29 mouse cellular contexts compared by ENCODE assay signal in genomic region chr11:70639976-70640375, GRCm38 (mm10). TPM values are rescaled to one million over a fixed set of nuclear protein-coding genes. Genes with fewer than 3 reads are reported as not detected.
DNase-seq lines count a peak whose midpoint lies in the region; ATAC-seq and TF ChIP-seq lines count a peak whose summit lies in the region.
"Had no signal": no experiment of that assay in that cellular context is flagged by ENCODE, and none has a peak within 500 bp of the region (broad histone marks: within the 10 kb centered on the region; RNA-seq: fewer than 3 reads in every experiment).

No protein-coding gene starts in this region.

- no peak for TF ChIP-seq CTCF in heart, postnatal 0 days (IDR thresholded peaks at IDR 0.05; ENCODE audit: low read depth)

- peaks cover 16% of the 10 kb centered on the region for H3K36me3 ChIP-seq in heart, postnatal 0 days (replicated peaks; ENCODE audit: control insufficient read depth, insufficient read depth, low read length)
- H3K36me3 ChIP-seq in megakaryocyte, embryonic 14.5 days (replicated peaks; ENCODE audit: low read length) = peaks cover 58% of the 10 kb centered on the region
- peaks cover 12% of the 10 kb centered on the region; the same call in 1 of the 2 replicates for H3K36me3 ChIP-seq in midbrain, embryonic 15.5 days (replicated peaks)

- ATAC-seq in heart, postnatal 0 days (ENCODE audit: insufficient read depth, low read depth) = no peak
- no peak for ATAC-seq in megakaryocyte, adult 5-6 weeks (ENCODE audit: poor library complexity, severe bottlenecking)
- ATAC-seq in midbrain, embryonic 15.5 days (replicated peaks) = no peak
- ATAC-seq: forebrain, embryonic 15.5 days; hindbrain, embryonic 16.5 days had no signal

- no peak for TF ChIP-seq EP300 in heart, postnatal 0 days (IDR thresholded peaks at IDR 0.05; ENCODE audit: low read depth)

- no peaks in the 10 kb centered on the region for H3K4me1 ChIP-seq in heart, postnatal 0 days (ENCODE audit: control insufficient read depth, insufficient read depth)
- peaks cover 83% of the 10 kb centered on the region for H3K4me1 ChIP-seq in megakaryocyte, embryonic 14.5 days
- H3K4me1 ChIP-seq in midbrain, embryonic 15.5 days = peaks cover under 1% of the 10 kb centered on the region
- H3K4me1 ChIP-seq: forebrain, embryonic 10.5 days; kidney, embryonic 15.5 days; limb, embryonic 12.5 days had no signal

- WGBS in heart, postnatal 0 days = 74% methylated on average over 8 of the region's 8 CpGs
- 89% methylated on average over 8 of the region's 8 CpGs for WGBS in midbrain, embryonic 15.5 days

- peak; percentile 63 for DNase-seq in adrenal gland, adult 2 months
- no peak for DNase-seq in adrenal gland, postnatal 4 days (ENCODE audit: low spot score in 2 of 2)
- DNase-seq in heart, postnatal 0 days (ENCODE audit: low spot score) = peak; percentile 2
- no peak for DNase-seq in heart, adult 8-10 months (ENCODE audit: low spot score)
- DNase-seq: adrenal gland, adult 8-10 months; cerebellum, adult 11 months; cerebellum, adult 9-10 months; embryo, embryonic 11 days; gastrocnemius, postnatal 25 days; heart, adult 2 months; kidney, adult 18-20 months; kidney, postnatal 25 days; thymus, postnatal 4 days had no signal

- H3K4me2 ChIP-seq in heart, postnatal 0 days (ENCODE audit: low read depth, low read length) = no peak overlapping the region
- H3K4me2 ChIP-seq in midbrain, embryonic 15.5 days = no peak overlapping the region
- H3K4me2 ChIP-seq: embryonic facial prominence, embryonic 12.5 days; forebrain, embryonic 15.5 days; kidney, embryonic 15.5 days; limb, embryonic 12.5 days; midbrain, embryonic 12.5 days had no signal

- no peak overlapping the region for H3K27ac ChIP-seq in heart, postnatal 0 days (ENCODE audit: low read depth)
- H3K27ac ChIP-seq in midbrain, embryonic 15.5 days = no peak overlapping the region
- H3K27ac ChIP-seq: embryonic facial prominence, embryonic 12.5 days; forebrain, embryonic 10.5 days; forebrain, embryonic 15.5 days; heart, adult 2 months; kidney, embryonic 15.5 days; left cerebral cortex, adult 2 months; limb, embryonic 12.5 days; midbrain, embryonic 12.5 days had no signal

- no peaks in the 10 kb centered on the region for H3K9me3 ChIP-seq in heart, postnatal 0 days (replicated peaks; ENCODE audit: control insufficient read depth, low read length)
- H3K9me3 ChIP-seq in megakaryocyte, embryonic 14.5 days = no peaks in the 10 kb centered on the region
- H3K9me3 ChIP-seq in midbrain, embryonic 15.5 days = no peaks in the 10 kb centered on the region
- H3K9me3 ChIP-seq: embryonic facial prominence, embryonic 12.5 days; forebrain, embryonic 10.5 days; forebrain, embryonic 15.5 days; G1E; kidney, embryonic 15.5 days; limb, embryonic 12.5 days; midbrain, embryonic 12.5 days had no signal

- H3K9ac ChIP-seq in heart, postnatal 0 days (replicated peaks; ENCODE audit: low read depth, low read length) = no peak overlapping the region
- H3K9ac ChIP-seq in midbrain, embryonic 15.5 days = no peak overlapping the region
- H3K9ac ChIP-seq: embryonic facial prominence, embryonic 12.5 days; forebrain, embryonic 15.5 days; kidney, embryonic 15.5 days; limb, embryonic 12.5 days; midbrain, embryonic 12.5 days had no signal

- no peaks in the 10 kb centered on the region for H3K27me3 ChIP-seq in heart, postnatal 0 days (ENCODE audit: control insufficient read depth, insufficient read depth, low read length)
- H3K27me3 ChIP-seq in megakaryocyte, embryonic 14.5 days (replicated peaks) = no peaks in the 10 kb centered on the region
- H3K27me3 ChIP-seq in midbrain, embryonic 15.5 days (replicated peaks) = no peaks in the 10 kb centered on the region
- H3K27me3 ChIP-seq: embryonic facial prominence, embryonic 12.5 days; forebrain, embryonic 15.5 days; kidney, embryonic 15.5 days; limb, embryonic 12.5 days; midbrain, embryonic 12.5 days had no signal

- no peak overlapping the region for H3K4me3 ChIP-seq in heart, postnatal 0 days (ENCODE audit: low read depth, low read length)
- peak overlapping the region; percentile 93 for H3K4me3 ChIP-seq in megakaryocyte, embryonic 14.5 days (replicated peaks)
- no peak overlapping the region for H3K4me3 ChIP-seq in midbrain, embryonic 15.5 days
- H3K4me3 ChIP-seq: embryonic facial prominence, embryonic 12.5 days; forebrain, embryonic 10.5 days; forebrain, embryonic 15.5 days; heart, adult 2 months; kidney, embryonic 15.5 days; left cerebral cortex, adult 2 months; limb, embryonic 12.5 days; midbrain, embryonic 12.5 days had no signal

RNA-seq across cellular contexts. Expression of gene Gp1ba, which starts 1.1 kb away (rescaled TPM):
- under 1 TPM in 1 of 2 experiments, not detected in 1; 0.12 TPM for total RNA-seq in adrenal gland, adult 2 months (2021)
- 0.03 TPM in 1 of 2 replicates, not detected in the other for polyA plus RNA-seq in adrenal gland, adult 2 months (2012; rRNA removed)
- 1 to 10 TPM in 1 of 2 experiments, under 1 TPM in 1; 0.28 to 1.2 TPM for total RNA-seq in adrenal gland, postnatal 4 days (2021)
- 0.08 TPM in 1 of 2 replicates, not detected in the other for total RNA-seq in heart, postnatal 0 days (2014; rRNA removed; ENCODE audit: low replicate concordance)
- 0.26 and 0.27 TPM in 2 replicates for polyA plus RNA-seq in heart, postnatal 0 days (2015; fragmentation: Nextera tagmentation; extraction: Ambion mirVana)
- total RNA-seq in heart, adult 8-10 months (2022) = under 1 TPM; 0.31 to 0.55 (median 0.54) TPM
- 898 and 1,061 TPM in 2 replicates for polyA plus RNA-seq in megakaryocyte, embryonic 14.5 days (2012; ENCODE audit: insufficient read depth, low replicate concordance)
- 0.20 and 0.23 TPM in 2 replicates for total RNA-seq in megakaryocyte, adult 5-6 weeks (2015)
- 0.04 TPM in 1 of 2 replicates, not detected in the other for total RNA-seq in megakaryocyte, adult 5-6 weeks (2017)
- polyA plus RNA-seq in midbrain, embryonic 15.5 days (2015; fragmentation: Nextera tagmentation; extraction: Ambion mirVana) = 0.11 and 0.14 TPM in 2 replicates
- total RNA-seq: adrenal gland, adult 8-10 months; gastrocnemius, postnatal 25 days; layer of hippocampus, adult 18-20 months; layer of hippocampus, postnatal 14 days; left cerebral cortex, adult 2 months; left cerebral cortex, postnatal 25 days had no signal
- polyA plus RNA-seq: frontal cortex, adult 2 months had no signal

RNA-seq across cellular contexts. Expression of gene Rnf167, which starts 7.1 kb away (rescaled TPM):
- 100 to 1,000 TPM in 1 of 2 experiments, 10 to 100 TPM in 1; 76.9 to 106 TPM for total RNA-seq in adrenal gland, adult 2 months (2021)
- 91.4 and 101 TPM in 2 replicates for polyA plus RNA-seq in adrenal gland, adult 2 months (2012; rRNA removed)
- 100 to 1,000 TPM; 100 to 106 TPM for total RNA-seq in adrenal gland, postnatal 4 days (2021)
- 48.3 and 66.3 TPM in 2 replicates for total RNA-seq in heart, postnatal 0 days (2014; rRNA removed; ENCODE audit: low replicate concordance)
- polyA plus RNA-seq in heart, postnatal 0 days (2015; fragmentation: Nextera tagmentation; extraction: Ambion mirVana) = 61.8 and 62.5 TPM in 2 replicates
- total RNA-seq in heart, adult 8-10 months (2022) = 10 to 100 TPM; 53.0 to 67.3 (median 58.7) TPM
- 102 and 125 TPM in 2 replicates for polyA plus RNA-seq in megakaryocyte, embryonic 14.5 days (2012; ENCODE audit: insufficient read depth, low replicate concordance)
- total RNA-seq in megakaryocyte, adult 5-6 weeks (2015) = 75.6 and 82.1 TPM in 2 replicates
- total RNA-seq in megakaryocyte, adult 5-6 weeks (2017) = 57.4 and 60.0 TPM in 2 replicates
- 114 and 122 TPM in 2 replicates for polyA plus RNA-seq in midbrain, embryonic 15.5 days (2015; fragmentation: Nextera tagmentation; extraction: Ambion mirVana)

RNA-seq across cellular contexts. Expression of gene Slc25a11, which starts 7.3 kb away (rescaled TPM):
- total RNA-seq in adrenal gland, adult 2 months (2021) = 100 to 1,000 TPM; 124 to 140 TPM
- polyA plus RNA-seq in adrenal gland, adult 2 months (2012; rRNA removed) = 118 and 139 TPM in 2 replicates
- 100 to 1,000 TPM; 153 TPM for total RNA-seq in adrenal gland, postnatal 4 days (2021)
- total RNA-seq in heart, postnatal 0 days (2014; rRNA removed; ENCODE audit: low replicate concordance) = 530 and 532 TPM in 2 replicates
- 446 and 451 TPM in 2 replicates for polyA plus RNA-seq in heart, postnatal 0 days (2015; fragmentation: Nextera tagmentation; extraction: Ambion mirVana)
- 100 to 1,000 TPM; 640 to 724 (median 656) TPM for total RNA-seq in heart, adult 8-10 months (2022)
- 15.7 and 78.7 TPM in 2 replicates for polyA plus RNA-seq in megakaryocyte, embryonic 14.5 days (2012; ENCODE audit: insufficient read depth, low replicate concordance)
- total RNA-seq in megakaryocyte, adult 5-6 weeks (2015) = 78.9 and 93.0 TPM in 2 replicates
- total RNA-seq in megakaryocyte, adult 5-6 weeks (2017) = 63.4 and 66.1 TPM in 2 replicates
- 180 and 181 TPM in 2 replicates for polyA plus RNA-seq in midbrain, embryonic 15.5 days (2015; fragmentation: Nextera tagmentation; extraction: Ambion mirVana)

RNA-seq across cellular contexts. Expression of gene Pfn1, which starts 14.5 kb away (rescaled TPM):
- 100 to 1,000 TPM; 833 to 893 TPM for total RNA-seq in adrenal gland, adult 2 months (2021)
- polyA plus RNA-seq in adrenal gland, adult 2 months (2012; rRNA removed) = 2,948 and 4,143 TPM in 2 replicates
- total RNA-seq in adrenal gland, postnatal 4 days (2021) = 100 to 1,000 TPM; 804 to 830 TPM
- total RNA-seq in heart, postnatal 0 days (2014; rRNA removed; ENCODE audit: low replicate concordance) = 924 and 959 TPM in 2 replicates
- polyA plus RNA-seq in heart, postnatal 0 days (2015; fragmentation: Nextera tagmentation; extraction: Ambion mirVana) = 903 and 932 TPM in 2 replicates
- 100 to 1,000 TPM; 243 to 295 (median 274) TPM for total RNA-seq in heart, adult 8-10 months (2022)
- 9,580 and 14,702 TPM in 2 replicates for polyA plus RNA-seq in megakaryocyte, embryonic 14.5 days (2012; ENCODE audit: insufficient read depth, low replicate concordance)
- total RNA-seq in megakaryocyte, adult 5-6 weeks (2015) = 1,800 and 1,907 TPM in 2 replicates
- 869 and 896 TPM in 2 replicates for total RNA-seq in megakaryocyte, adult 5-6 weeks (2017)
- polyA plus RNA-seq in midbrain, embryonic 15.5 days (2015; fragmentation: Nextera tagmentation; extraction: Ambion mirVana) = 659 and 665 TPM in 2 replicates

RNA-seq across cellular contexts. Expression of gene Eno3, which starts 17.0 kb away (rescaled TPM):
- 10 to 100 TPM; 18.3 to 67.6 TPM for total RNA-seq in adrenal gland, adult 2 months (2021)
- 8.0 and 16.9 TPM in 2 replicates for polyA plus RNA-seq in adrenal gland, adult 2 months (2012; rRNA removed)
- 100 to 1,000 TPM in 1 of 2 experiments, 10 to 100 TPM in 1; 72.6 to 112 TPM for total RNA-seq in adrenal gland, postnatal 4 days (2021)
- total RNA-seq in heart, postnatal 0 days (2014; rRNA removed; ENCODE audit: low replicate concordance) = 1,315 and 1,376 TPM in 2 replicates
- polyA plus RNA-seq in heart, postnatal 0 days (2015; fragmentation: Nextera tagmentation; extraction: Ambion mirVana) = 1,204 and 1,224 TPM in 2 replicates
- total RNA-seq in heart, adult 8-10 months (2022) = 1,000 to 10,000 TPM; 1,693 to 1,917 (median 1,770) TPM
- polyA plus RNA-seq in megakaryocyte, embryonic 14.5 days (2012; ENCODE audit: insufficient read depth, low replicate concordance) = 4.2 and 8.4 TPM in 2 replicates
- total RNA-seq in megakaryocyte, adult 5-6 weeks (2015) = 6.3 and 7.8 TPM in 2 replicates
- total RNA-seq in megakaryocyte, adult 5-6 weeks (2017) = 5.9 and 8.2 TPM in 2 replicates
- polyA plus RNA-seq in midbrain, embryonic 15.5 days (2015; fragmentation: Nextera tagmentation; extraction: Ambion mirVana) = 8.0 and 8.3 TPM in 2 replicates

Comparison
In these comparisons a context has a peak if more than half of its experiments do, and no peak if none do; other contexts are left out.
1. DNase-seq: peak in adrenal gland, adult 2 months (single experiment) and heart, postnatal 0 days (single experiment); none in adrenal gland, postnatal 4 days (0 of 2) and heart, adult 8-10 months (single experiment).